Mouse (Mus musculus): ENCODE measurements around the gene Frmd4b.

Frmd4b gene

DNA sequence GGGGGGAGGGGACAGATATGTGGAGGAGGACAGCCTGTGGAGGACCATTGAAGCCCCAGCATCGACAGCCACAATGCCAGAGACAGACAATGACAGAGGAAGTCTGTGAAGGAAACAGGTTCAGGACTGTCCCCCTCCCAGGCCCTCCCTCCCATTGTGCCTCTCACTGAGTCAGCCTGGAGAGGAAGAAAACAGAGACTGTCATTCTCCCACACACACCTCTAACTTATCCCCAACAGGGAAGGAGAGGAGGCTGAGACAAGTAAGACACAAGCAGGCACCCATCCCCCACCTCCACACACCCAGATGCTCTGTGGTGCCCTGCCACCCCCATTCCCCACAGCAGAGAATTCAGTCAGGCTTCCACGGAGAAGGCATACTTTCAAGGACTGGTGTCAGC, 98.9 kb downstream of the Frmd4b start:
- no peak for DNase-seq

DNA sequence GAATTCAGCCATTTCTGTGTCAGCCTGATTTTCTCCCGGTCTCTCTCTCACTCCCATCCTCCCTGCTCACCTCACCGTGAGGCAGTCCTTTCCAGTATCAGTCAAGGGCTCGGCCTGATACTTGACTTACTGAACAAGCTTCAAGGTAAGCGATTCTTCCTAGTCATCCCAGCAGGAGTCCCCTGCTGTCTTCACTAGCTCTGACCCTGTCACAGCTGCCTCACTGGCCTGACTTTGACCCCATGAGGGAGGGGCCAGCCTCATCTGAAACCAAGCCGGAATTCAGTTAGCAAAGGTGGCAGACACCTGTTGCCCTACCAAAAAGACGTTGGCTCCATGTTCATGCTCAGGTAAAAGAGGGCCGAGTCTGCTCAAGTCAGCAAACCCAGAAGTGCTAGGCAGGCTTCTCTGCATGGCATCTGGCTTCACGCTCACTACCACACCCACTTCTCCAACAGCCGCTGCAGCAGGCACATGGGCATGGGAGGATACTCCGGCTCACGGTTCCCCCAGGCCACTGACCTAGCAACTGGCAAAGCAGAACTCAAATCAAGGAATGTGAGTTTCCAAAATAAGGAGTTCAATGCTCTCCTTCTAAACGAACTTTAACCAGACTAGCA, 99.6 kb downstream of the Frmd4b start:
- no peak for DNase-seq

DNA sequence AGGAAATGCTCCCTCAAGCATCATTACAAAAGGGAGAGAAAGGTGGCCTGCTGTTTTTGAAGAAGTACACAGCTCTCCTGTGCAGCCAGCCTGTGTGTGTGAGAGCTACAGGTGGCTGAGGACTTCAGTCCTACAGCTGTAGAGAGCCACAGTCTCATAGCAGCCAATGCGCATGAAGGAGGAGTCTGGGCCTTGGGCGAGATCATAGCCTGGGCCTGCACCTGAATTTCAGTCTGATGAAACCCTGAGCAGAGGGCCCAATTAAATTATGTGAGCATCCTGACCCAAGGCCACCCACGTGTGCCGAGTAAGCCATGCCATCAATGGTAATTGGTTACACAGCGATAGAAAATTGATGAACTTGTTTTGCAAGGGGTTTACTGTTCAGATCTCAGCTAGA, 100.4 kb downstream of the Frmd4b start:
- no peak for DNase-seq

DNA sequence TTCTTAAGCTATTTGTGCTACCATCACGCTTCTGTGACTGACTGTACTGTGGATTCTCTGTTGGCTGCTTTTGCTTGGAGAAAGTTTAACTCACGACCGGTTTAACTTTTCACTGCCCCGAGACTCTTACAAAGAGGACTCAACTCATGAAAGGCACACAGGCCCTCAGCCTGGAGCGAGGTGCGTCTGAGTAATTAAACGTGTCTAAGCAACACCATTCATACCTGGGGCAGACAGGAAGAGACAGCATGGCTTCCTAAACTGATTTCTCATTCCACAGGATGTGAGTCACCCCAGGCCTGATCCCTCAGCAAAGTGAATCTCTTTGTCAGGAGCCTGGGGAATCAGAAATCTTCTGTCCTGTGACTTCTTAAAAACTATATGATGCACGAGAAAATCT, 106.6 kb downstream of the Frmd4b start:
- no peak for DNase-seq

DNA sequence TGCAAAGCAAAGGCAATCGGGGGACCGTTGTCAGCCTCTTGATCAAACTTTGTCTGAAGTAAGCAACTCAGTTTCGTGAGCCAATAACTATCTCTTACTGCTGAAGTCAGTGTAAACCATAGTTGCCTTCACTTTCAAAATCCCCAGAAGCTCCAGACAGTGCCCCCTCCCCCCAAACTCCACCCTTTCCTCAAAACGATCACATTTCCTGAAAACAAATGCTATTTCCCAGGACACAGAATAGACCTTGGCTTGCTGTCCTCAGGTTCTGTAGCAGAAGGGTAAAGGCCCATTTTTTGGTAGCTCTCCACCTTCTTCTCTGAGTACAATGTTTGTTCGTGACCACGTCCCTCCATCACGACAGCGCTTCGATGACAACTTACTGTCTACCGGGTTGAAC, 107.9 kb downstream of the Frmd4b start:
- DNase-seq: no peak

DNA sequence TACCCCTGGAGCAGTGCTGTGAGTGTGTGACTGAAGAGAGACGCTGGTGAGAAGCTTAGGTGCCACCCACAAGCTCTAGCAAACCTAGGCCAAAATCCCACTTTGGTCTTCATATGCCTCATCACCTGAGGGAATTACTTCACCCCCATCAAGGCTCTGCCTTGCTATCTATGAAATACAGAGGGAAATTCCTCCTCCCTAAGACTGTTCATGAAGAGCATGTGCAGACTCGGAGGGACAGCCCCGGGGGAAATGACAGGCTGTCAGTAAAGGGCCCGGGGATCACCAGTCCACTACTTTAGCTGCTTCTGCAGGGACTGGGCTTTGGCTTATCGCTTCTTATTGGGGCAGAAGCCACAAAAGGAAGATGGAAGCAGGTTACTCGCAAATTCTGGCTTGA, 108.9 kb downstream of the Frmd4b start:
- no peak for DNase-seq

DNA sequence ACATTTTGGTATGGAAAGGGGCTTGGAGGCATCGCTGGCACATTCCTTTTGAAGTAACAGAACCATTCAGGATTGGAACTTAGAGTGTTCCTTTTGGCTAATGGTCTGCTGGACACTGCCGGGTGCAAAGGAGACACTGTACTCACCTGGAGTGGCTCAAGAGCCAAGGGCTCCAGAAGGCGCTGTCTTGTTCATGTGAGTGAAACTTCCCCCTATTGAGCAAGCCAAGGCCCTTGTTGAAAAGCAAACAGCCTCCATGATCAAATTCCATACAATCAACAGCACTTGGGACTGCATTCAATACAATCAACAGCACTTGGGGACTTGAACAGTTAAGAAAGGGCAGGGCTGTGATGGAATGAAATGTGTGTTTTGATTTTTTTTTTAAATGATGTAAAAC, 109.4 kb downstream of the Frmd4b start:
- DNase-seq: no peak

DNA sequence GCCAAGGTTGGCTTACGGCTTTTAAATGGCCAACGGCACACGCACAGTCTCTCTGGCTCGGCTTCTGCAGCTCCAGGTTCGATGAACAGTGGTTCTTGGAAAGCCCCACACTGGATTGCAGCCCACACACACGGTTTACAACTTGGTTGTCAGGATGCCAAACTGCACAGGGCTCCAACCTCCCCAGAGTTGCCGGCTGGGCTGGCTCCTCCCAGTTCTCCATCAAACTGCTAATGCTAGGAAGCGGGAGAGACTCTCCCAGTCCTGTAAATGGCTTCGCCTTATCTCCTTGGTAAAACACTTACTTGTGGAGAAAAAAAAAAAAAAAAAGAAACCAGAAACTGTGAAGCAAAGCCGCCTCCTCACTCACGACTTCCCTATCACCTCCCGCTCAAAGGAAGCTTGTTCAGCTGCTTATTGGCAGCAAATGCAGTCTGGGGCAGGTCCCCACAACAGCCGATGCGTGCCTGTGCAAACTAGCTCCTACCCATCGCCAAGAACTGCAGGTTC, 111.1 kb downstream of the Frmd4b start:
- peak; percentile 42 for DNase-seq

DNA sequence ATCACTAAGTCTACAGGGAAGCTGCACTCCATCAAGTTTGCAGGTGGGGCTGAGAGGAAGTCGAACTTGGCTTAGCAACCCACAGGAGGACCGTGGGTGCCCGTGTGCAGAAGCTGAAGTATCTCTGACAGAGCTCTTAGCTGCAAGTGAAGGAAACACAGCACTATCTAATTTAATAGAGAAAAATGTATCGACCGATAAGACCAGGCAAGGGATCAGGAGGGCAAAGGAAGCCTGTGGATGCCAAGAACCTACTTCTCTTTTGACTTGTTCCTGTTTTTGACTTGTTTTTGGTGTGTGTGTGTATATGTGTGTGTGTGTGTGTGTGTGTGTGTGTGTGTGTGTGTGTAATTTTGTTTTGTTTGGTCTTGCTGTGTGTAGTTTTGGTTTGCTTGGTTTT, 112.7 kb downstream of the Frmd4b start:
- DNase-seq: no peak

DNA sequence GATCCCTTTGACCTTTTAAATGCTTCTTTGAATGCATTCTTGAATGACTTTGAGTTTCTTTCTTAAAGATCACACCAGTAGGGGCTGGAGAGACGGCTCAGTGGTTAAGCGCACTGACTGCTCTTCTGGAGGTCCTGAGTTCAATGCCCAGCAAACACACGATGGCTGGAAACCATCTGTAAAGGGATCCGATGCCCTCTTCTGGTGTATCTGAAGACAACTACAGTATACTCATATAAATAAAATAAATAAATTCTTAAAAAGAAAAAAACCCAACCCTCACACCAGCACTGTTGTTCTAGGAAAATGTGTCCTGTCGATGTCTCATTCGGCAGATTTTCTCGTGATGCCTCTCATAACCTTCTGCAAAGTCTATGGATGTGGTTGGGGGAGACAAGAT, 116.3 kb downstream of the Frmd4b start:
- no peak for DNase-seq

DNA sequence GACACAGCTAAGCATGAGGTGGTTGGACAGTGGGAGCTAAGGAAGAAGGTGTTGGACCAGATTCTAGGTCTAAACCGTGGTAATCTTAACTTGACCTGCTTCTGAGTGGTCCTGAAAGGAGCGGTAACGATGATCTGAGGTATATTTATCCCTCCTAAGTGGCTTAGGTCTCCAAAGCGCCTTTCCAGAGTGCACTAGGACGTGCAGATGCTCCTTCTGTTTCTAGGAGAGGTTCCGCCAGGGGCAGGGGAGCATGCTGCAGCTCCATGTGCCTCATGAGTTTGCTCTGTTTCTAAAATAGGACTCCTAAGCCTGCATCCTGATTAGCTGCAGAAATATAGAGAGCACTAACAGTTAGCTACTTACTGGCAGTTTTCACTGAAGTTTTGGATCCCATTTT, 117.1 kb downstream of the Frmd4b start:
- DNase-seq: no peak

DNA sequence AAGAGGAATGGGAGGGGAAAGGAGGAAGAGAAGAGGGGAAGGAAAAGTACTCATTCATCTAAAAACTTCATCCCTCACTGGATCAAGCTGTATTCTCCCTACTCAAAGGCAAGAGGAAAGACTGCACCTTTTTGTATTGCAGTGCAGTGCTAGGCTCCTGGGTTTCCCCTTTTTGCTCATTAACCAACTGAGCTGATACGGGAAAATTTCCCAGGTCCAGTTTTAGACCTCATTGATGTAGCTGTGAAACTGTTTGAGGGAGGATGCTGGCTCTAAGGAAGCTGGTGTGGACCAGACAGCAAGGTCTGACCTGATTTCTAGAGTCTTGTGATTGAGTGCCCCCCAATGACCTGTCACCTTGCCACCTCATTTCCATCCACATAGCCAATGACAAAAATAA, 121.3 kb downstream of the Frmd4b start:
- DNase-seq: no peak

DNA sequence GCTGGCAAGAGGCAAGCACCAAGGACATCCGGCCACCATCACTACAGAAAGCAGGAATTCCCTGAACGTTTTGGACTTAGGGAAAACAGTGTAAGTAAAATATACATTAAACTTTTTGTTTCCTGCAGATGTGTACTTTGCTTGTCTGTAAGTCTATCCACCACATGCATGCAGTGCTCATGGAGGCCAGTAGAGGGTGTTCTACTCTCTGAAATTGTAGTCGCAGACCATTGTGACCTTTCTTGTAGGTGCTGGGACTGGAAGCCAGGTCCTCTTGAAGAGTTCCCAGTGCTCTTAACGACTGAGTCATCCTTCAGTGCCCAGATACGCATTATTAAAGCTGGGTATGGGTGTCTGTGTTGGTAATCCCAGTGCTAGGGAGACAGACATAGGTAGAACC, 126.3 kb downstream of the Frmd4b start:
- DNase-seq: no peak

DNA sequence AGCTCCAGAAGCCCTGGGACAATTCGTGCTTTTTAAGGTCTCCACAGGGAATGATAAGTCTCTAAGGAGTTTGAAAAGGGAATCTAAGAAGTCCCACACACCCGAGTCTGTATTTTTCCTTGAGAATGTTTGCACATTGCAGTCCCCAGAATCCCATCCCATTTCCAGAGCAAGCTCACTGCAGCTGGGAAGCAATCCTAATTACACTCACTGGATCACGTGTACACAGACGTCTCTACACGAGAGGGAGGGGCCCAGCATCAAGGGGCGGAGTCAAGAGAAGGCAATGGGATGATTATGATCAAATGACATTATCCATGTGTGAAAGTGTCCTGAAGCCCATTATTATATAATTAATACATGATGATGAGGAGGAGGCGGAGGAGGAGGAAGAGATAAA, 128.5 kb downstream of the Frmd4b start:
- no peak for DNase-seq

DNA sequence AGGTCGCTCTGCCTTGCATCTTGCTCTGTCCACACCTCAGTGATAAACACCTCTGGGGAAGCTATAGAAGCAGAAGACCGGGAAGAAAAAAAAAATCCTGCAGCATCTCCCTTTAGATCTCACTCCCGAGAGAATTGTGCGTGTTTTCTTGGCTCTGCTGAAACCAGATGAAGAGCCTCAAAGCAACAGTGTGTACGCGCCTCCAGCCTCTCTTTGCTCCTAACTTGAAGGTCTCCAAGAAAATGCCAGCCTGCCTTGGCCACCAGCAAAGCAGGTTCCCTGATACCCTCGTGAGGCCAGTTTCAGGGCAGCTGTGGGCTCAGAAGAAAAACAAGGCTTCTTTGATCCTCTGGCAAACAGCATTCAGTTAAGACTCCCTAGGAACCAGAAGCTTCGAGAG, 129.1 kb downstream of the Frmd4b start:
- no peak for DNase-seq

DNA sequence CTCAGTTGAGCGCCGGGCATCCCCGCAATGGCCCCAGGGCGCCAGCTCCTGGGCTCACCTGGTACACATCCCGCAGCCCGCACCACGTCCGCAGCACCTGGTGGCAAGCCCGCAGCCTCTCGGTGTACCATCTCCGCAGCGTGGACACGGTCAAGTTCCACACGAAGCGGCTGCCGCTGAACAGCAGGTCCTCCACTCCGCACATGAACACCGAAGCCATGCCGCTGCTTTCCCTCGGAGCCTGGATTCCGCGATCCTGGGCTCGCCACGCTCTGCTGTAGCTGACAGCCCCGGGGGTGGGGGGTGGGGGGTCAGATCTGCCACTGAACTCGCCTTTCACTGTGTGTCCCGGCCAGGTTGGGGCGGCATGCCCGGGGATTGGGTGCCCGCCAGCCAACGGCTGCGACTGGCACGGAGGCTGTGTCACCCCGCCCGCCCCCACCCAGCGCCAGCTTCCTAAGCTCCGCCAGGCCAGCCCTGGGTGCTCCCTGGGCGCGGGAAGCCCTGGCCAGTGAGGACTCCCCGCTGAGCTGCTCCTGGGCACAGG, 129.7 kb downstream of the Frmd4b start:
- DNase-seq: no peak

DNA sequence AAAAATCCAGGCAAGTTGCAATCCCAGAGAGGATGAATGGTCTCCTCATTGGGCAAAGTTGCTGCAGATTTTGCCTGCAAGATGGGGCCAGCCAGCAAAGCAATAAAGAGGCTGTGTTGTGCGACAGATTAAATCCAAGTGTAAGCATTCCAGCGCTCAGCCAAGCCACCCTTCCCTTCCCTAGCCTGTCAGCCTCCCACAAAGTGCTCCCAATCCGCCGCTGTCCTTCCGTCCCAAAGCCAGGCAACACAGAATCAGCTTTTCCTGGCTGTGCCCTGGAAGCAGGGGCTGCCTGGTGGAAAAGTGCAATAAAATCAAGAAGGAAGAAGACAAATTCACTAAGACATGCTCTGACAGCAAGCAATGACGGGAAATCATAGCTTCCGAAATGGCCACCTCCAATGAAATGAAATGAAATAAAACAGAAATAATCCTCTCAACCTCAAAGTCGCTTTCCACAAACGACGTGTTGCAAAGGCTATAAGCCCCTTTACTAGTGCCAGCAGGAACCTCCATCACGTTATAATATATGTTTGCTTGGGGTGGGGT, 130.5 kb downstream of the Frmd4b start:
- DNase-seq: no peak

DNA sequence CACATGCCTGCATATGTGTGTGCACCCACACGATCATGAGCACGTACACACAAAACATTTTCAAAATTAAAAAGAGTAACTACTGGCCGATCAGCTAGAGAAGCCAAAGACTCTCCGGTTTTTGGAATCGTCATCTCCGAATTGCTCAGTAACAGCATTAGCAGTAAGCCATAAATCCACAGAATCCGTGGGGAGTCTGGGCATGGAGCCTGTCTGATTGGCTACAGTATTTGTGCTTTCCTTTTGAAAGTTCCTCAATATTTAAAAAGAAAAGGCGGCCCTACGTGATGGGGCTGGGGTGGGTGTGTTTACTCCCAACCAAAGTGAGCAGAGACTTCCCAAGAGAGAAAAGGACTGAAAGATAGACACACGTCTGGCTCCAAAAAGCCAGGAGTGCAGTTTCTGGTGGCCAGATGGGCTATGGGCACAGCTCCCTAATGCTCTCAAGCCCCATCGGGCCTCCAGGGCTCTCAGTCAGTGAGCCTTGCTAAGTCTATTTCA, 131.4 kb downstream of the Frmd4b start:
- DNase-seq: no peak

DNA sequence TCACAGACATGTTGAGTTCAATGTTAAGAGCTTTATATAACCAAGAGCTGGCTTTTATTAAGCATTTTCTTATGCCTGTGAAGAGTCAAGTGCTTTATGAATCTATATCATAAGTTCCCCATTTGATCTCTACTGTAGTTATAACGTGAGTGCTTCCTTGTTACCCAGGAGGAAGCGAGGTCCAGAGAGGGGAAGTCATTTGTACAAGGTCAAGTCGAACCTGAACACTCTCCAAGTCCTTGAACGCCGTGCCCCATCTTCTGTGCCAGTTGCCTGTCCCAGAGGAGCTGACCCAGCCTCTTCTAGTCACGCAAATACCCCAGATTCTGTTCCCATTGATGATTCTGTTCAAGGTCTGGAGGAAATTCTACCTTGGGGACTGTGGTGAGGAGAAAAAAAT, 135.4 kb downstream of the Frmd4b start:
- DNase-seq: no peak

DNA sequence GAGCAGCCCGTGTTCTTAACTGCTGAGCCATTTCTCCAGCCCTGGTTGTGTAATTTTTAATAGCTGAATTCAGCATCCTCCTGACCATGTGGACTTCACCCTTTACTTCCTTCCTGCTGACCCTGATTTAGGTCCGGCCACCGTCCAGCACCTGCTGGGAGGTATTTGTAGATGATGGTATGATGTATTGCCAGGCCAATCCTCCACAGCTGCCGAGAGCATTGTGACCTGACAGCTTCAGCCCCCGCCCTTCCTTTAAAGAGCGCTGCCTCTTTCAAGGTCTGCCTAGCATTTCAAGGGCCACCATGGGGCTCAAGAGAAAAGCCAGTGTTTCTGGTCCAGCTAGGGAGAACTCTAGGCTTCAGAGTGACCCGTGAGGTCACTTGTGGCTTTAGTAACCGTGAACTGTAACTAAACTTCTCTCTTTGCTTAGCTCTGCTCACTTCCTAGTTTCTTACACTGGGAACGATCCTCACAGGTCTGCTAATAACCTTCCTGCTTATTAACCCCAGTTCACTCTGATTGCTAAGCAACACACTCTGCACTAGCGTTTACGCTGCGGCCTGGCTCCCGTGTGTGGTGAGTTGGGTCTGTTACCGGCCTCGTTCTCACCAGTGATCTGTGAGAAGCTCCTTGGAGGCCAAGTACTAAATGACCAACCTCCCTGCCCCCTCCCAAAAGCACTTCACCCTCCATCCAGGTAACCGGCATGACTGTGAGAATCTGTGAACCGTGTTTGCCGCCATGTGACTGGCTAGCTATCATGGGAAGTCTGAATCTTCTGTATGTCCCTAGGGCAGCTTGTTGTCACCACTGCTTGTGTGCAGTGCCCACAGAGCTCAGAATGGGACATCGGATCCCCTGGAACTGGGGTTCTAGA, 138.1 kb downstream of the Frmd4b start:
- DNase-seq: no peak

DNA sequence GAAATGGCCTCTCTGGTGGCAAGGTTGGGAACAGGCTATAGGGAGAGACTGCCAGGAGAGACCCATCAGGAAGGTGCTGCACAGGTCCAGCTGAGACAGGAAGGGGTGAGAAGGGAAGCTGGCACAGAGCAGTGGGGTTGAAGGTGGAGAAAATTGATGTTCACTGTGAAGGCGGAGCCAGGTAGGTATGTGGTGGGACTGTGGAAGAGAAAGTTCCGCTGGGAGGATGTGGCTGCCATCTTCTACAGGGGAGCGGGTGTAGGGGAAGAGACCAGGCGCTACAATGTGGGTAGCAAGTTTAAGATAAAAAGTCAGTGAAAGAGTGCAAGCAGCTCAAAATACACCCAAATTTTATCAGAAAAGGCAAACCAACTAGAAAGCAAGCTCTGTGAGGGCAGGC, 143.7 kb downstream of the Frmd4b start:
- DNase-seq: no peak

DNA sequence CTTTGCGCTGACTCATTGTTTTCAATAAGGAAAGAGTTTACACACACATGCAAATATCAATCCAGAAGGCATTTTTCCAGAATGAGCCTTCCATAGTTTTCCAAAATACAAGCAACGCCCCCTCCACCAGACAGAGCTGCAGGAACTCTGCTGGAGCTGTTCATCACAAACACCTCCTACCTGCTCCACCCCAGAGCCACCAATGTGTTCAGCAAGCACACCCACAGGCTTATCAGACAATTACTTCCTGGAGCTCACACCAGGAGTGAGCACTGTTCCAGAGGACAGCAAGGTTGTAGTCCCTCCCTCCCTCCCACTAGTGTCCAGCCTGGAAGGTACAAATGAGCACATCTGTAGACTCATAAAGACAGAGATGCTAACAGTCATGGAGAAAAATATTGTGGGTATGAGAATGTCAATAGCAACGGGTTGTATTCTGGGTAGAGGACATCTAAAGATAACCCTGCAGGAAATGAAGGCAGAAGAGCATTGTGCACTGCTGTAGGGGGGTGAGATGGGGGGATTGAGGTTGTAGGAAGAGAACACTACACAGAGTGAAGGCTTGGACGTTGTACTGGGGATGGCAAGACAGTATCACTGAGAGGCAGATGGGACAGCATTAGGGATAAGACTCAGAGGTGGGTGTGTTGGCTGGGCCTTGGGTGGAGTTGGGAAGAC, 144.3 kb downstream of the Frmd4b start:
- no peak for DNase-seq

DNA sequence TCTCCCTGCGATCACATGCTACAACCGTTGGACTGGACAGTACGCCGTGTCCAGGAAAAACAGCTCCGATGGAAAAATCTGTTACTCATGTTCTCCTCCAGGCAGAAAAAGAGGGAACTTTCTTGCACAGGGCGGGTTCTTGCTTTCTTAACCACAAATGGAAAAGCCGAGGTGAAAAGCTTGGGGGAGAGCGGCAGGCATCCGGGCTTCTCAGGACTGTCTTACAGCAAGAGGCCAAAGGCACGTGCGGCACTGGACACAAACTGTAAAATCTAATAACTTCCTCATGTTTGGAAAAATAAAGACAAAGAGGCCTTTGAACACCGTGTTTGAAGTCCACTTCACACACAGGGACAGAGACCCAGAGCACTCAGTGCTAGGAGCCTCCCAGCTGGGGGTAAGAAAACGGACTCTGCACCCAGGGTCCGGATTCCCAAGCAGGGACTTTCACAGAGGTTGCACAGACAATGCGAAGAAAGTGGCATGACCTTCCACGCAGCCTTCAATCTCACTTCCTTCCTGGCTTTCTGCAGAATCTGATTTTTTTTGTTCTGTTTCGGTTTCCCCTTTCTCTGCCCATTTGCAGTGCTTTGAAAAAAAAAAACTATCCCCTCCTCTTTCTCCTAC, 153.3 kb downstream of the Frmd4b start:
- DNase-seq: peak; percentile 9

Data from liver (tissue).